Mouse (Mus musculus) forebrain, embryonic 13.5 days (tissue): ENCODE measurements at regions not wholly inside any gene's neighbourhood (a gene's known extent, or its start where the extent isn't known, plus 50 kb on each side); places are given as distances from the start of the nearest gene placed in this dataset.
A peak's percentile ranks its signal among the peaks of the same experiment; 100 is the strongest.

Experiments
- ATAC-seq: fragments of 200-750 bp; cut with Nextera tagmentation; 2 replicates; pipeline ENCODE4 v1.8.0; 2017
- H3K27ac ChIP-seq: fragments of 300-500 bp; sonication (generic); 2 replicates; pipeline ENCODE4 v1.5.1; 2015; ENCODE audit warnings: inconsistent platforms, mild to moderate bottlenecking, moderate library complexity
- H3K27me3 ChIP-seq: fragments of 300-500 bp; sonication (generic); 2 replicates; pipeline ENCODE4 v1.6.1; 2015; ENCODE audit warnings: mild to moderate bottlenecking, inconsistent platforms
- H3K36me3 ChIP-seq: fragments of 300-500 bp; sonication (generic); 2 replicates; pipeline ENCODE4 v1.6.1; 2015; ENCODE audit warnings: mild to moderate bottlenecking, inconsistent platforms; ENCODE audit not compliant: poor library complexity, severe bottlenecking
- H3K4me1 ChIP-seq: fragments of 300-500 bp; sonication (generic); 2 replicates; pipeline ENCODE4 v1.6.1; 2015; ENCODE audit warnings: inconsistent platforms
- H3K4me2 ChIP-seq: fragments of 300-500 bp; sonication (generic); 2 replicates; pipeline ENCODE4 v1.6.1; 2015; ENCODE audit warnings: inconsistent platforms, mild to moderate bottlenecking, moderate library complexity
- H3K4me3 ChIP-seq: fragments of 300-500 bp; sonication (generic); 2 replicates; pipeline ENCODE4 v1.5.1; 2015; ENCODE audit warnings: mild to moderate bottlenecking, inconsistent platforms
- H3K9ac ChIP-seq: fragments of 300-500 bp; sonication (generic); 2 replicates; pipeline ENCODE4 v1.6.1; 2015; ENCODE audit warnings: mild to moderate bottlenecking, inconsistent platforms
- H3K9me3 ChIP-seq: fragments of 300-500 bp; sonication (generic); replicated peaks from 2 replicates; pipeline ENCODE4 v1.6.1; 2016; ENCODE audit warnings: inconsistent platforms
- WGBS: fragments of 180-500 bp; shearing (Covaris S2); methylation state at CpG from one replicate; pipeline ENCODE4 v1.1.7; 2015; 5-methylcytosine and 5-hydroxymethylcytosine counted together

- H3K36me3 ChIP-seq = no peaks in the 10 kb centered on the region
- no peaks in the 10 kb centered on the region for H3K27me3 ChIP-seq
- no peak overlapping the region for H3K9ac ChIP-seq
- ATAC-seq = no peak
- H3K27ac ChIP-seq = no peak overlapping the region
- WGBS = 83% methylated on average over 8 of the region's 8 CpGs
- H3K4me3 ChIP-seq = no peak overlapping the region
- H3K4me2 ChIP-seq = no peak overlapping the region
- H3K9me3 ChIP-seq = no peaks in the 10 kb centered on the region
- H3K4me1 ChIP-seq = no peaks in the 10 kb centered on the region
These were observed 453.6 kb downstream of the Hsfy2 start for GRCm38 (mm10) chr1:56183503-56184198.

DNA sequence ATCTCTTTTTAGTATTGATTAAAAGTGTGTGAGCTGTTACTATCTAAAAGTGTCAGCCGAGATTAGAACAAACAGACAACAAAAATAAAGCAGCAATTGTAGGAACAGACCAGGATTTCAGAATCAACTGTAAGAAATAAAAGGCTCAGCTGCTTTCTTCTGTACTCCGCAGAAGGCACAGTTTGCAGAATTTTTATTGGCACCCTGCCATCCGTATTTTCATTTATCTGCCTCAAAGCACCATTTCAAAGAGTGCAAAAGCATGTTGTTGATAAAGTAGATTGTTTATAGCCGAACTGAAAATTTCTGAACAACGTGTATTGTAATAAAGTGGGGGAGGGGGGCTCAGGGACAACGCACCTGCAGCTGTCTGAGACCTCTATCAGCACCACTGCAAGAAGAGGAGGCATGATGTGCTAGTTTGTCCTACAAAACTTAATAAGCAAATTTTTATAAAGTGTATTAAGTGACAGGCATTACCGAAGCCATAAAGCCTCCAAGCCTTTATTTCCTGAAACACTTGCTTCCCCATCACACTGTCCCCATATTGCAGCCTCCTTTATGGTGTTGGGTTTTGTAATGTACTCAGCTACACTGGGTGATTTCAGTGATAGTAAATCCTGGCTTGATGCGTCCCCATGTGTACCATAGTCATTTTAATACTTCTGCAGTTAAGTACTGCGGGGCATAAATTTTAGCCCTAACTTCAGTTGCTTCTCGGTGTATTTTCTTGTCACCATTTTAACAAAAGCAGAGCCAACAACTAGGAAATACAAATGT lies 457.8 kb downstream of the Hsfy2 start:
- Histone ChIP-seq H3K4me2 (no peak overlapping the region), H3K9me3 (no peaks in the 10 kb centered on the region), H3K9ac (no peak overlapping the region), H3K27ac (no peak overlapping the region), H3K4me1 (no peaks in the 10 kb centered on the region), H3K4me3 (no peak overlapping the region), H3K36me3 (no peaks in the 10 kb centered on the region), H3K27me3 (no peaks in the 10 kb centered on the region)
- 70% methylated on average over 10 of the region's 10 CpGs for WGBS
- ATAC-seq = 0 out of 2 replicates have a peak, but pooled peaks have one; percentile 24

GRCm38 (mm10) chr1:56171157-56171556 lies 466.1 kb downstream of the Hsfy2 start:
- Histone ChIP-seq H3K27ac (no peak overlapping the region), H3K4me3 (no peak overlapping the region), H3K36me3 (no peaks in the 10 kb centered on the region), H3K9me3 (no peaks in the 10 kb centered on the region), H3K4me1 (no peaks in the 10 kb centered on the region), H3K9ac (no peak overlapping the region), H3K4me2 (no peak overlapping the region), H3K27me3 (no peaks in the 10 kb centered on the region)
- WGBS = 34% methylated on average over 4 of the region's 4 CpGs
- no peak for ATAC-seq

DNA sequence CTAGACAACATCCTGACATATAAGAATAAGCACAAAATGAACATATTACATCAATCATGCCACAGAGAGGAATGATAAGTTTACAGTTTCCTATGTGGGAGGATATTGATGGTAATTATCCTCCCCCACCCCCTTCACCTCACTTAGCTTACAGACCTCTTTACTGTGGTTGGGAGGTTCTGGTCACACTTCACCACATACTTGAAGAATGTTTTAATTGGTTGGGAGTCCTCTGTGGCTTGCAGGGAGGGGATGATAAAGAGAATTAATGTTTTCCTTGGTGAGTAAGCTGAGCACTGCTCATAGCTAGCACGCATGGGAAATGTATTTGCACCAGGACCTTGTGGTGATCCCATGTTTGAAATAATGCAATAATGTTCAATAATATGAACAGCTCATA lies 468.5 kb downstream of the Hsfy2 start:
- Histone ChIP-seq H3K4me1 (no peaks in the 10 kb centered on the region), H3K9ac (no peak overlapping the region), H3K9me3 (no peaks in the 10 kb centered on the region), H3K27me3 (no peaks in the 10 kb centered on the region), H3K27ac (no peak overlapping the region), H3K4me2 (no peak overlapping the region), H3K36me3 (no peaks in the 10 kb centered on the region), H3K4me3 (no peak overlapping the region)
- WGBS = 82% methylated on average over 1 of the region's 1 CpGs
- ATAC-seq = no peak

- Histone ChIP-seq H3K27ac (no peak overlapping the region), H3K4me3 (no peak overlapping the region), H3K4me2 (no peak overlapping the region), H3K9me3 (no peaks in the 10 kb centered on the region), H3K27me3 (no peaks in the 10 kb centered on the region), H3K36me3 (no peaks in the 10 kb centered on the region), H3K9ac (no peak overlapping the region), H3K4me1 (no peaks in the 10 kb centered on the region)
- WGBS = 86% methylated on average over 4 of the region's 4 CpGs
- no peak for ATAC-seq
These were observed 469.2 kb downstream of the Hsfy2 start for GRCm38 (mm10) chr1:56168063-56168462.

- WGBS = 85% methylated on average over 2 of the region's 2 CpGs
- Histone ChIP-seq H3K4me3 (no peak overlapping the region), H3K27me3 (no peaks in the 10 kb centered on the region), H3K27ac (no peak overlapping the region), H3K36me3 (no peaks in the 10 kb centered on the region), H3K9ac (no peak overlapping the region), H3K9me3 (no peaks in the 10 kb centered on the region), H3K4me2 (no peak overlapping the region), H3K4me1 (no peaks in the 10 kb centered on the region)
- no peak for ATAC-seq
These were observed 472.0 kb downstream of the Hsfy2 start for GRCm38 (mm10) chr1:56165228-56165627.

DNA sequence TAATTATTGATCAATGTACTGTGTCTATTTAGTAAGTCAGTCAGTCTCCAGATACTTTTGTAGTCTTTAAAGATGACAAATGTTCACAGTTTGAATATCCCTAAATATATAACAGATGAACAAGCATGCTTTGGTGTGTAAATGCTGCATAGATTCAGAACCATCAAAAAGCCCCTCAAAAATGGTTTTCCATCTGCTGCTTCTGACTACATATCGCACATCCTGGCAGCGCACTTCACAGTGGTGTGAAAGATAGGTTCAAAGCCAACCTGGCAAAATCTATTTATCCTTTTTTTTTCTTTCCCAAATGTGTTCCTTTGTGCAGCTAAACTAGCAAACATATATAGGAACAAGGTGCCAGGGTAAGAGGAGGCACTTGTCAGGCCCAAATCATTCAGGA lies 472.9 kb downstream of the Hsfy2 start:
- H3K27ac ChIP-seq = no peak overlapping the region
- no peaks in the 10 kb centered on the region for H3K9me3 ChIP-seq
- ATAC-seq = peak; percentile 45; the same call in 1 of the 2 replicates
- no peaks in the 10 kb centered on the region for H3K36me3 ChIP-seq
- H3K4me1 ChIP-seq = no peaks in the 10 kb centered on the region
- WGBS = 91% methylated on average over 2 of the region's 2 CpGs
- H3K4me3 ChIP-seq = no peak overlapping the region
- H3K27me3 ChIP-seq = no peaks in the 10 kb centered on the region
- H3K9ac ChIP-seq = no peak overlapping the region
- no peak overlapping the region for H3K4me2 ChIP-seq

GRCm38 (mm10) chr1:56130951-56131350 lies 506.3 kb downstream of the Hsfy2 start:
- no peak overlapping the region for H3K27ac ChIP-seq
- H3K27me3 ChIP-seq = no peaks in the 10 kb centered on the region
- no peak overlapping the region for H3K4me3 ChIP-seq
- H3K9ac ChIP-seq = no peak overlapping the region
- H3K4me1 ChIP-seq = no peaks in the 10 kb centered on the region
- no peak overlapping the region for H3K4me2 ChIP-seq
- H3K9me3 ChIP-seq = no peaks in the 10 kb centered on the region
- 45% methylated on average over 7 of the region's 7 CpGs for WGBS
- ATAC-seq = no peak
- no peaks in the 10 kb centered on the region for H3K36me3 ChIP-seq

- WGBS = 81% methylated on average over 4 of the region's 4 CpGs
- Histone ChIP-seq H3K27me3 (no peaks in the 10 kb centered on the region), H3K27ac (no peak overlapping the region), H3K4me2 (no peak overlapping the region), H3K4me1 (no peaks in the 10 kb centered on the region), H3K9me3 (no peaks in the 10 kb centered on the region), H3K36me3 (no peaks in the 10 kb centered on the region), H3K9ac (no peak overlapping the region), H3K4me3 (no peak overlapping the region)
- no peak; the same call in 1 of the 2 replicates for ATAC-seq
These were observed 547.9 kb downstream of the Hsfy2 start for GRCm38 (mm10) chr1:56089254-56089834.

- Histone ChIP-seq H3K36me3 (no peaks in the 10 kb centered on the region), H3K9me3 (no peaks in the 10 kb centered on the region), H3K4me3 (no peak overlapping the region), H3K27me3 (no peaks in the 10 kb centered on the region), H3K4me2 (no peak overlapping the region), H3K4me1 (no peaks in the 10 kb centered on the region), H3K27ac (no peak overlapping the region), H3K9ac (no peak overlapping the region)
- no peak for ATAC-seq
- WGBS = 86% methylated on average over 1 of the region's 1 CpGs
These were observed 548.9 kb downstream of the Hsfy2 start for GRCm38 (mm10) chr1:56088357-56088756.

GRCm38 (mm10) chr1:56076757-56077156 lies 560.5 kb downstream of the Hsfy2 start:
- H3K4me3 ChIP-seq = no peak overlapping the region
- WGBS = 90% methylated on average over 1 of the region's 1 CpGs

DNA sequence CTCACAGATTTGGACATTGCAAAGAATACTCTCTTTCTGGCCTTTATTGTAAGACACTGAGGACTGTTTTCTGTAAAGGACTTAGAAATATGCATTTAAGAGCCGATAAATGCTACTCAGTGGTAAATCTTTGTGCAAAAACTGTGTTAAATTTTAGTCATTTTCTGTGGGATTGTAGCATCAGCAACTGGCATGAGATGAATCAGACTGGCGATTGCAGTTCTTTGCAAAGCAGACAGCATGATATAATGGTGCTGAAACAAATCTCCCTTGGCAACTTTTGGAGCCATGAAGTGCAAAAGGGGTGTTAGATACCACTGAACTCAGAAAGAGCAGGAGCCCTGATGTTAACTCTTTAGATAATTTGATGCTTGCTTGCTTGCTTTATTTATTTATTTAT lies 565.0 kb downstream of the Hsfy2 start:
- Histone ChIP-seq H3K27ac (no peak overlapping the region), H3K36me3 (no peaks in the 10 kb centered on the region), H3K4me3 (no peak overlapping the region), H3K9me3 (no peaks in the 10 kb centered on the region), H3K27me3 (no peaks in the 10 kb centered on the region), H3K9ac (no peak overlapping the region), H3K4me1 (no peaks in the 10 kb centered on the region), H3K4me2 (no peak overlapping the region)
- 85% methylated on average over 2 of the region's 2 CpGs for WGBS
- no peak for ATAC-seq

More at GRCm38 (mm10) chr1:56076757-56077156, 560.5 kb downstream of the Hsfy2 start:
- H3K36me3 ChIP-seq = no peaks in the 10 kb centered on the region
- no peaks in the 10 kb centered on the region for H3K27me3 ChIP-seq
- no peaks in the 10 kb centered on the region for H3K9me3 ChIP-seq
- no peaks in the 10 kb centered on the region for H3K4me1 ChIP-seq
- no peak overlapping the region for H3K4me2 ChIP-seq
- no peak overlapping the region for H3K27ac ChIP-seq
- no peak overlapping the region for H3K9ac ChIP-seq
- no peak for ATAC-seq
